Mouse (Mus musculus) 3T3-L1 (cell line): ENCODE data around the gene 2210016L21Rik.
A peak's percentile ranks its signal among the peaks of the same experiment; 100 is the strongest.
"Not testable (repeated sequence)": the region's sequence is repeated elsewhere in the genome, so short reads cannot be mapped to it uniquely, and the experiment has no call there.

Experiments used
- DNase-seq: peaks from one replicate; pipeline ENCODE4 v3.0.0-alpha.2; 2015; ENCODE audit warnings: low read depth, low spot score

2210016L21Rik gene

DNA sequence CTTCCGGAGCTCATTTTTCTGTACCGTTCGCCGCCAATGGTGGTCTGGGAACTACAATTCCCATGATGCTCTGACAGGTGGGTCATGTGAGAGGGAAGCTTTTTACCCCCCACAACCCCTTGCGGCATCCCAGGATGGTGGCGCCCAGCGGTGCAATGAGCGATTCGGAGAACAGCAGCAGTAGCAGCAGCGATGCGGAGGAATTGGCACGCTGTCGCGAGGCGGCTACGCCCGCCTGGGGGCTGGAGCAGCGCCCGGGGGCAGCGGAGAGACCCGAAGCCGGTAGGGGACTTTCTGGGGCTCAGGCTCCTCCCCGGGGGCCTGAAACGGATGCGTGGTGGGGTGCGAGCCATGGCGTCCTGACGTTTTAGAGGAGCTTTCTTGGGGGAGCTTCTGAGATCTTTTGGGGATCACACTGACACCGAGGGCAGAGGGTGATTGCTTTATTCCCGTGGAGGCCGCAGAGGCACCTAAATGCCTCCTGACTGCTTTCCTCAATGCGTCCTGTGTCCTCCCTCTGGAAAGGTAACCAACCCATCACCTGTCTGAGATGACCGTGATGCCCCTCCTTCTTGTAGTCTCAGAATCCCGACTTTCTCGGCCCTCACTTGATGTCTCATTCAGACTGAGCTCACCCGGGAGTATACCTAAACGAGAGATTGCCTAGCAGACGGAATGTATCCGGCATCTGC is at the start of gene 2210016L21Rik:
2210016L21Rik (plus strand) TSS at position 85 of the 692 bp plus-strand sequence.
- DNase-seq = peak; percentile 96

DNA sequence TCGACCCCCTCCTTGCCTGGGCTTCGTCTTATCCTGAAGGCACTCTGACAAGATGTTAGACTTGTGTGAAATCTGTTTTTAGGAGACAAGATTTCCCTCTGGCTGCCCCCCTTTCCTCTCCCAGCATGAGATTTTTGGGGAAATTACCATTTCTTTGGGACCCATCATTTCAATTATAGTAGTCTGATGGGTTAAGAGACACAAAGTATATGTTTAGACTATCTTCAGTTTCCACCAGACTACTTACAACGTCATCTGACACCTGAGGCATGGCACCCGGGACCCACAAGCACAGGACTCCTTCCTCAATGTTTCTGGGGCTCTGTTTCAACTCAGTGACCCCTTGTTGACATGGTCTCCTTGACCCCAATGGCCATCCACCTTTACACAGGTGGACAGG is 46.4 kb upstream of the 2210016L21Rik start:
- DNase-seq = no peak

DNA sequence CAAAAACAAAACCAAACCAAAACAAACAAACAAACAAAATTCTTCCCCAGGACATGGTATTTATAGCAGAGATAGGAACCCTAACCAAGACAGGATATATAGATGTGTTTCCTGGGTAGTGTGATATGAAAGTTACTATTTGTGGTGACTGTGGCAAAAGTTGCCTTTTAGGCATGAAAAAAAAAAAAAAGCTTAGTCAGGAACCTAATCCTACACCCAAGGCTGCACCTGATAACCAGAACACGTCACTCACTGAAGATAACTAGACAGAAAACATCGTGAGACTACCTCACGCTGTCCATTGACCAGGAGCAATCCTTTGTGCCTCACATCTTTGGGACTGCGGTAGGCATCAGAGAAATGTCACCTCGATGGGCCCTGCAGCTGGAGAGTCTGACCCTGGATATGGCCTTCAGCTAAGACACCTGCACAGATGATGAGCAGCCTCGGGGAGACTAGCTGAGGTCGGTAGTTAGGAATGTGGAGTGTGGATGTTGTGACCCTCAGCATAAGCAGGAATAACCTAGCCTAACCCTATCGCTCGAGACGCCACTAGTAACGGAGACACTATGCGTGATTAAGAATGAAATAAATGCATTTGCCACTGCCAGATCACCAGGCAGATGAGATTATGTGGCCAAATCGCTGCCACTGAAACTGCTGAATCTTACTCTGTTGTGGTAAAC is 45.1 kb upstream of the 2210016L21Rik start, which contains the start of gene Oasl2:
Oasl2 (plus strand) TSS at position 249 of the 686 bp plus-strand sequence.
- DNase-seq = no peak

DNA sequence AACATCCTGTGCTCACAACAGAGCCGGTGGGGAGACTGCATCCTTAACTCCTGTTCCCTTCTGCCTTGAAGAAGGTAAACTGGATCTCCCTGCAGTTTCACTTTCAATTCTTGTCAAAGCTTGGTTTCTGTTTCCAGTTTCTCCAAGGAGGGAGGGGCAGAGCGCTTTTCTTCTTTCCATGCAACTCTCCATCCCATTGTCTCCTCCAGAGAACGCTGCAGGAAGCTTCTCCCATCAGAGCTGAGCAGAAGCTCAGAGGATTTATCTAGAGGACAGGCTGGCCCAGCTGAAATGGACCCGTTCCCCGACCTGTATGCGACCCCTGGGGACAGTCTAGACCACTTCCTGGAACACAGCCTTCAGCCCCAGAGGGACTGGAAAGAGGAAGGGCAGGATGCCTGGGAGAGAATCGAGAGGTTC is 44.6 kb upstream of the 2210016L21Rik start:
- peak; percentile 77 for DNase-seq

DNA sequence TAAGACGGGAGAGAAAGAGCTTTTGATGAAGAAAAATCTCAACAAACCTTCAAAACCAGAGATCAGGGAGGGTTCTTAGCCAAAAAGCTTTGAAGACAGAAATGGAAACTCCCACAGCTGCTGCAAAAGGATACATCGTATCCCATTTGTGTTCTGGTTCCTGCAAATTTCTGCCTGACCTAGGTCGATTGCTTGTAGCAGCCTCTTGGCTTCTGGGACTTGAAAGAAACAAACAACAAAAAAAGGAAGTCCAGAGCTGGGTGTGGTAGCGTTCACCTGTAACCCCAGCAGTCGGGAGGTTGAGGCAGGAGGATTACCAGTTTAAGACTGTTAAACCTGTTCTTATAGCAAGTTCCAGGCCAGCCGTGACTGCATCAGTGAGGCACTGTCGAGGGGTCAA is 43.1 kb upstream of the 2210016L21Rik start:
- no peak for DNase-seq

DNA sequence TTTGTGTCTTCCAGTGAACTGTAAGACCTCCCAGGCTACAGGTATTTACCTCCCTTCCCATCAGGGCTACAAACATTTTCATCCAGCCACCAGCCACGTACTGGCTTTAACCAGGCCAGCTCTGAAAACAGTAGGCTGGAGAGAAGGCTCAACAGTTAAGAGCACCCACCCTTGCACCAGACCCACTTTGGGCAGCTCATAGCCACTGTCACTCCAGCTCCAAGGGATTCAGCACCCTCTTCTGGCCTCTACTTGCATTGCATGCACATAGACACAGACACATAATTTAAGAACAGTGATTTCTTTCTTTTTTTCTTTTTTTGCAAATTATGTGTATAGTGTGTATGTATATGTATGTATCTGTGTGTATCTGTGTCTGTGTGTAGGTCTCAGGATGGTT is 39.5 kb upstream of the 2210016L21Rik start:
- DNase-seq = peak; percentile 78

DNA sequence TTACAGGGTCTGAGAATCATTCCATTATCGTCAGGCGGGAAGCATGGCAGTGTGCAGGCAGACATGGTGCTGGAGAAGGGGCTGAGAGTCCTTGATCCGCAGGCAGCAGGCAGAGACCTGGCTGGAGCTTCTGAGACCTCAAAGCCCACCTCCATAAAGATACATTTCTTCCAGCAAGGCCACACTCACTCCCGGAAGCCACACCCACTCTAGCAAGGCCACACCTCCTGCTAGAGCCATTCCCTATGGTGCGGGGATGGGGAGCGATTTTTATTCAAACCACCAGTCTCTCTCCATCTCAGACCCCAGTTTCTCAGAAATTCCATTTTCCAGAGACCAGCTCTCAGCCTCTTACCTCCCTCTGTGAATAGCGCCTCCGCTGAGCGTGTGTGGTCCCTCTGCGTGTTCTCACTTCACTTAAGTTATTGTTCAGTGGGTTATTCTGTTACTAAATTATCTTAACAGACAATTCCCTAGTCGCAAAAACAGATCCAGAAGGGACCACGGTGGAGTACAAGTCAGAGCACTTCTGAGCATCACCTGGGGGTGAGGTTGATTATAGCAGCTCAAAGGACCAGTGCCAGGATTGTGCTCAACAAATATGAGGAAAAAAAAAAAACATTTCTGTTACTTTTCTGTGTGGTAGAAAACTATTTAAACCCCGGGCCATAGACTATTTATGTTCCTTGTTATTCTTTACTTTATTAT is 33.2 kb upstream of the 2210016L21Rik start:
- no peak for DNase-seq

DNA sequence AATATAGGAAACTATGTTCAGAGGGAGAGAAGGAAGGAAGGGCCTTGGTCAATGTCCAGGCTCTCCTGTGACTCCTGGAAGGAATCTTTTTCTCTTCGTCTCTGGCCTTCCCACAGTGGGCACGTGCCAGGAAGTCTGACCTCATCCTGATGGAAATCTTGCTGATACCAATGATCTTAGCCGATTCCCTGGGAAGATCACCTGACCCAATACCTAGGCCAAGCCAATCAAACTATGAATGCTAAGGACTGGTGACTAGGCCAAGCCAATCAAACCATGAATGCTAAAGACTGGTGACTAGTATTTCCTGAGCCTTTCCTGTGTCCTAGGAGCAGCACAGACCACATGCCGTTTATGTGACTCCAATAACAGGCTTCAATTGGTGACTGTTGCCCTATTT is 28.3 kb upstream of the 2210016L21Rik start:
- DNase-seq = no peak

DNA sequence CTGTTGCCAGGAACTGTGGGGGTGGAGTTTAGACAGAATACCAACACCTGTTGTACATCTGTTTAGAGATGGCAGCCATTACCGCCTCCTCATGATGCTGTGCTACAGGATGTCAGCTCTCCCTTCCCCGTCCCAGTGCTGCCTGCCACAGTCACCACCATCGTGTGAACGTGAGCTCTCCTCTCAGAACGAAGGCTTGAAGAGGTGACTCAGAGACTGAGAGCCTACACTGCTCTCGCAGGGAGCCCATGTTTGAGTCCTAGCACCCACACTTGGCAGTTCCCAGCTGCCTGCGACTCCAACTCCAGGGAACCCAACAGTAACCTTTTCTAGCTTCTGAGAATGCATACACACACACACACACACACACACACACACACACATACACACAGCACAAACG is 27.1 kb upstream of the 2210016L21Rik start:
- no peak for DNase-seq

DNA sequence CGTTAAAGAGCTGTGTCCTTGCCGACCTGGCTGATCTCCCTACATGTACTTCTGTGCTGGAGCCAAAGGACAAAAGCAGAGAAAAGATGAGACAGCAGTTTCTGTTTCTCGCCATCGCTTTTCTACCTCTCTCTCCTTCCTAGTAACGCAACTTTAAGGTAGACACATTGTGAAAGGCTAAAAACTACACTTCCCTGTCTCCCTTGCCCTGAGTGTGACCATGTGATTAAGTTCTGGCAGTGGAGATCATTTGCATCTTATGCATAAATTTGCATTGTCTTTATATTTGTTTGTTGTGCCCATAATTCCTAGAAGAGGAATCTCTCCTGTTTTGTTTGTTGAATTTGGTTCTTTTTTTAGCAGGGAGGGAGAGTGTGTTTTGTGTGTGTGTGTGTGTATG is 26.1 kb upstream of the 2210016L21Rik start:
- DNase-seq = no peak

DNA sequence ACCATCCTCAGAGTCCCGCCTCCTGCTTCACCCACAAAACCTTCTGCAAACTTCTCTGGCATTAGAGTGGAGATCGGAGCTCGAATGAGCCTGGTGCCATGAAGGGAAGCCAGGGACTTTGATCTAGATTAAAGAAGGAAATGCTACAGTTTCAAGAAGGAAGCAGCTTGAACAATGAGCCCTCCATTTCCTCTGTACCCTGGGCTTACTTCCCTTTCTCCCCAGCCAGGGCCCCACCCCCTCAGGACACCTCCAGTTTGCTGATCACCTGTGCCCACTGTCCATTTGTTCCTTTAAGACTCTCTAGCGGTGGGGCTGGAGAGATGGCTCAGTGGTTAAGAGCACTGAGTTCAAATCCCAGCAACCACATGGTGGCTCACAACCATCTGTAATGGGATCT is 25.2 kb upstream of the 2210016L21Rik start:
- no peak for DNase-seq

DNA sequence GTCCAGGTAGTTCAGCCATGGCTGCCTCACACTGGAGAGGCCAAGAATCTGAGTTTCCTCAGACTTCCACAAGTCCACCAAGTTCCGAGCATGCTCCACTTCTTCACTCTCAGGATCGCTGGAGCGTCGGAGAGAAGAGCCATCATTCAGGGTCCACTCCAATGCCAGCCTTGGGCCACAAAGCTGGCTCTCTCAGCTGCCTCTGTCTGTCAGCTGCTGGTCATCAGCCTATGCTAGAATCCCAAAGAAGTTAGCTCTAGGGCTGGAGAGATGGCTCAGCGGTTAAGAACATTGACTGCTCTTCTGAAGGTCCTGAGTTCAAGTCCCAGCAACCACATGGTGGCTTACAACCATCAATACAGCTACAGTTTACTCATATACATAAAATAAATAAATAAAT is 24.6 kb upstream of the 2210016L21Rik start:
- not testable (repeated sequence) for DNase-seq

DNA sequence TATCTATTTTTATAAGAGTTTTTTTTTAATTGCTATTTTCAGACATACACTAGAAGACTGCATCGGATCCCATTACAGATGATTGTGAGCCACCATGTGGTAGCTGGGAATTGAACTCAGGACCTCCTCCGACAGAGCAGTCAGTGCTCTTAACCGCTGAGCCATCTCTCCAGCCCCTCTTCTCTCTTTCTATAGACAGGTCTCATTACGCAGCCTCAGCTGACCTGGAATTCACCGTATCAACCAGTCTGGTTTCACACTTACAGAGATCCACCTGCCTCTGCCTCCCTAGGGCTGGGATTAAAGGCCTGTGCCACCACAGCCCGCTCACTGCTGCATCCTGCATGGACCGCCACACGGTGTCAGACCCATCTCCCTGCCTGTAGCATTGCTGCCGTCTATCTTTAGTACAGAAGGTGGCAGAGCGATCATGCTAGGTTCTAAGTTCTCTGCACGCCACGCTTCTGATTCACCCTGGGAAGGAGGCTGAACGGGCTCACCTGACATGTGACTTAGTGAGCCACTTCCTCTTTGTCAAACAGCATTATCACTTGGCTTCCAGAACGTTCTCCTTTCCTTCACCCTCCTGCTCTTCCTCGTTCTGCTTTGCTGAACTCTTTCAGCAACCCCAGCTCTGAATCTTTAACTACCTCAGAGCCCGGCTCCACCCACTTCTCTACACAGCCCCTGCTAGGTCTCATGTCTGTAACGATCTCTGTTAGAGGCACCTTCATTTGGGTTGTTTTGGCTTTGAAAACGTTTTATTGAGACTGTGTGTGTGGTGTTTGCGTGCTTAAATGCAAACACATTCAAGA is 20.2 kb upstream of the 2210016L21Rik start:
- no peak for DNase-seq

DNA sequence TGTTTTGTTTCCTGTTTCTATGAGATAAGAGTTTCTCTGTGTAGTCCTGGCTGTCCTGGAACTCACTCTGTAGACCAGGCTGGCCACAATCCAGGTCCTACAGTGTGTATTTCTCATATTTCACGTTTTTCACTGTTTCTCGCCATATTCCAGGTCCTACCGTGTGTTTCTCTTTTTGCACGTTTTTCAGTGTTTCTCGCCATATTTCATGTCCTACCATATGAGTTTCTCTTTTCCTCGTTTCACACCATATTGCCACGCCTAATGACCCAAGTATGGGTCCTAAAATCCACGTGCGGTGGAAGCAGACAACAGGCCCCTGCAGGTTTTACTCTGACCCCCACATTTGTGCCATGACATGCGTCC is 19.6 kb upstream of the 2210016L21Rik start:
- no peak for DNase-seq

DNA sequence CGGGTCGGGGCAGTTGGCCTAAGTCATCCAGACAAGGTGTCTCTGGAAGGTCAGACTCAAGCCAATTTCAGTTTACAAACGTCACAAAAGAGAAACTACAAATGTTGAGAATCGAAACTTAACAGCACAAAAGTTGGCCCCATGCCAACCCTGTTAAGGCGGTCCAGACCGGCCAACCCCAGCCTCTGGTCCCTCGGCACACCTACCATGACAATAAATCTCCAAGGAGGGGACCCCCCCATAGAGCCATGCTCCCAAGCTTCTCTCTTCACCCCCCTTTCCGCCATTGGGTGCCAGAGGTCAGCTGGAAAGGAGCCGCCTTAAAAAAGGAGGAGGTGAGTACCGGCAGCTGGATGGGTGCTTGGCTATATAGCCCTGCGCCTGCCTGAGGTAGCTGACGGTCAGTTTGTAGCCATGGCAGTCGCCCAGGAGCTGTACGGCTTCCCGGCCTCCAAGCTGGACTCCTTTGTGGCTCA is 18.9 kb upstream of the 2210016L21Rik start, which contains the start of gene Oasl1:
Oasl1 (plus strand) TSS at position 243 of the 476 bp plus-strand sequence.
- DNase-seq = no peak

DNA sequence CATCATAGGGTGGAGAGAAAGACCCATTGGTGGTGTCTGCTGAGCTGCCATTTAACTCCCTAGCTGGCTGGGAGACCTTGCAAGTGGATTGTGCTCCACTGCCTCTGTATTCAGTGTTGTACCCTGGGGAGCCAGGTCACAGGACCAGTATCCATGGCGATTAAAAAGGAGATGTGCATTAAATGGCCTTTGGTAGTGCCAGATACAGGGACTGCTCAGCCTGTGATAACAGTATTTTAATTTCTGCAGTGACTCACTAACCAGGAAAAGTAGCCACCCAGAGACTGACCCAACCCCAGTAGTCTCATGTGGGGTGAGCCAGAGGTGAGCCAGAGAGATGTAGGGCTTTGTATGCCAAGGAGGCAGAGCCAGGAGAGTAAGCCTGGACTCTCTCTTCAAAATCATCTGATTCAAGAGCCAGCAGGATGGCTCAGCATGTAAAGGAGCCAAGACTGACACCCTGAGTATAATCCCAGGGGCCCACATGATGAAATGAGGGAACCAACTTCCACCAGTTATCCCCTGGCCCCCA is 15.7 kb upstream of the 2210016L21Rik start:
- DNase-seq = peak; percentile 82

DNA sequence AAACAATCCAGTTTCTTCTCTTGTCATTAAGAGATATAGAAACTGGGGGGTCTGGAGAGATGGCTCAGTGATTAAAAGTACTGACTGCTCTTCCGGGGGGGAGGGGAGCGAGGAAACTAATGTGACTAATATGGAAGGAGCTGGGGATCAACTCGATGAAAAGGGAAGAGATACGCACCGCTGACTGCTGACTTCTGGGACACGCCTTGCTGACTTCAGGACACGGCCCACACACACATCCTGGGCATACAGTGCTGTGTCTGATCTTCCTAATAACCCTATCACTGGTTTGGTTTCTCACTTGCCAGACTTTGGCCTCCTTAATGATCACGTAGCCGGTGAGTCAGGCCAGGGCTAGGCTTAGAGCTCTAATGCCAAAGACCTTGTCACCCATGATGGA is 15.2 kb upstream of the 2210016L21Rik start:
- peak; percentile 45 for DNase-seq

DNA sequence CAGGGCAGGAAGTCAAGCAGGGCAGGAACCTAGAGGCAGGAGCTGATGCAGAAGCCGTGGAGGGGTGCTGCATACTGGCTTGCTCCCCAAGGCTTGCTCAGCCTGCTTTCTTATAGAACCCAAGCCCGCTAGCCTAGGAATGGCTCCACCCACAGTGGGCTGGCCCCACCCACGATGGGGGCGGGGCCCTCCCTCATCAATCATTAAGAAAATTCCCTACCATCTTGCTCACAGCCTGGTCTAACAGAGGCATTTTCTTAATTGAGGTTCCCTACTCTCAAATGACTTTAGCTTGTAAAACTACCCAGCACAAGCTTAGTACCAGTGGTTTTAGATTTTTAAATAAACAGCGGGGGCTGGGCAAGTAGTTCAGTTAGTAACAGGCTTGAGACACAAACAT is 10.3 kb upstream of the 2210016L21Rik start:
- no peak for DNase-seq

DNA sequence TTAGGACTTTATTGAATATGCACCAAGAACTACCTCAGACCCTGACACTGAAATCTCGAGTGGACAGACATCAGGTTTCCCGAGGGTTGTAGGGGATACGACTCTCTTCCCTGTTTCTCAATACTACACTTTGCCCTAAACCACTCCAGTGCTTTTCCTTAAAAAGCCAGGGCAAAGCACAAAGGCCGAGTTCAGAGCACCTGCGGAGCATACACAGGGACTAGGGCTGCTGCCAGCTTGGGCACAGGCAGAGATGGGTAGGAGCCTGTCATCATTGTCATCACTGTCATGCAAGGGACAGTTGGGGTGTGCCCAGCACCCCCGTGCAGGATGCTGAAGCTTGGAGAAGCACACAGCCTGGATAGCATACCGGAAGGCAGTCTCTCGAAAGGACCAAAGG is 8.8 kb upstream of the 2210016L21Rik start:
- no peak for DNase-seq

DNA sequence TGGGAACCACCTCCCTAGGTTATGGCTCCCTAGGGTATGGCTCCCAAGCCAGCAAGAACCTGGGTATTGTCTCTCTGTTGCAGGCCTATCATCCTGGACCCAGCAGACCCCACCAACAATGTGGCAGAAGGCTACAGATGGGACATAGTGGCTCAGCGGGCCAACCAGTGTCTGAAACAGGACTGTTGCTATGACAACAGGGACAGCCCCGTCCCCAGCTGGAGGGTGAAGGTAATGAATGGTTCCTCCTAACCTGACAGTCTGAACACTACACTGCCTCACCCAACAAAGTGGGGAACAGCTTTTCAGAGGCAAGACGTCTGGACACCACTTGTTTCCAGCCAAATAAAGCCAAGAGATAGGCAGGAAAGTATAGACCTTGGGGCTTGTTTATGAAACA is 6.1 kb upstream of the 2210016L21Rik start:
- no peak for DNase-seq

DNA sequence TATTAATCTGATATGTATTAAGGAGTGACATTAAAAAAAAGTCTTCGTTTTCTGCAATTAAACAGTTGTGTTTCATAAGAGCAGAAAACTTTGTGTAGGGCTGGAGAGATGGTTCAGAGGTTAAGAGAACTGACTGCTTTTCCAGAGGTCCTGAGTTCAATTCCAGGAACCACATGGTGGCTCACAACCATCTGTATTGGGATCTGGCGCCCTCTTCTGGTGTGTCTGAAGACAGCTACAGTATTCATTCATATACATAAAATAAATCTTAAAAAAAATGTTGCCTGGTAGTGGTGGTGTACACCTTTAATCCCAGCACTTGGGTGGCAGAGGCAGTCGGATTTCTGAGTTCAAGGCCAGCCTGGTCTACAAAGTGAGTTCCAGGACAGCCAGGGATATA is 820 bp upstream of the 2210016L21Rik start:
- DNase-seq = peak; percentile 52
